Mouse (Mus musculus) thymus, adult 2 months (tissue): Measurements from ENCODE around the gene Pygb. TPM values are rescaled to one million over a fixed set of nuclear protein-coding genes. Genes with fewer than 3 reads are reported as not detected.

Experiments used
- DNase-seq: peaks from one replicate; pipeline ENCODE4 v3.0.0; 2021
- H3K27ac ChIP-seq: fragments of 200-500 bp; 2 replicates; pipeline ENCODE4 v1.5.1; 2012; ENCODE audit warnings: low read length, control low read depth; ENCODE audit not compliant: control insufficient read depth, insufficient read depth
- H3K27me3 ChIP-seq: fragments of 200-500 bp; 2 replicates; pipeline ENCODE4 v1.6.1; 2012; ENCODE audit warnings: mild to moderate bottlenecking, low read length, moderate library complexity, mixed read lengths; ENCODE audit not compliant: control insufficient read depth, insufficient read depth
- H3K36me3 ChIP-seq: fragments of 200-500 bp; 2 replicates; pipeline ENCODE4 v1.6.1; 2012; ENCODE audit warnings: mild to moderate bottlenecking, low read length, moderate library complexity; ENCODE audit not compliant: control insufficient read depth, insufficient read depth
- H3K4me1 ChIP-seq: fragments of 200-500 bp; replicated peaks from 2 replicates; pipeline ENCODE4 v1.6.1; 2012; ENCODE audit warnings: low read length; ENCODE audit not compliant: control insufficient read depth, insufficient read depth
- H3K4me3 ChIP-seq: fragments of 200-500 bp; 2 replicates; pipeline ENCODE4 v1.5.1; 2012; ENCODE audit warnings: mild to moderate bottlenecking, low read length, control low read depth, moderate library complexity; ENCODE audit not compliant: control insufficient read depth, insufficient read depth
- CTCF ChIP-seq: fragments of 200-500 bp; IDR thresholded peaks from 2 replicates; pipeline ENCODE4 v1.5.1; 2012; ENCODE audit warnings: mild to moderate bottlenecking, control low read depth, low read length, moderate library complexity, borderline replicate concordance; ENCODE audit not compliant: control insufficient read depth, poor library complexity, insufficient read depth; ENCODE audit errors: extremely low read depth
- POLR2A ChIP-seq: fragments of 200-500 bp; IDR thresholded peaks from 2 replicates; pipeline ENCODE4 v1.6.1; 2012; ENCODE audit warnings: mild to moderate bottlenecking, low read length, control low read depth, moderate library complexity; ENCODE audit not compliant: control insufficient read depth, poor library complexity, insufficient read depth; ENCODE audit errors: extremely low read depth
- WGBS: fragments of 180-500 bp; shearing (Covaris S2); methylation state at CpG from one replicate; pipeline ENCODE4 v1.1.7; 2018; 5-methylcytosine and 5-hydroxymethylcytosine counted together
- polyA plus RNA-seq: library from polyadenylated mRNA; depleted of rRNA; stranded (reverse); fragments of >200 nt; gene quantifications from 2 replicates; pipeline ENCODE4 v1.2.3, GENCODE M21; 2012; rRNA removed

Gene Pygb
- polyA plus RNA-seq = 53.9 and 68.8 TPM in 2 replicates

GRCm38 (mm10) chr2:150786251-150787180, at the start of gene Pygb:
TSS of gene Pygb (plus strand) at chr2:150786735.
- Histone ChIP-seq H3K4me1 (peaks cover 9% of the 10 kb centered on the region), H3K36me3 (no peaks in the 10 kb centered on the region), H3K27ac (peak within 1 kb of the TSS; percentile 20; the same call in 1 of the 2 replicates), H3K27me3 (no peaks in the 10 kb centered on the region), H3K4me3 (peak within 1 kb of the TSS; percentile 96)
- DNase-seq = peak; percentile 82
- TF ChIP-seq CTCF (no peak), POLR2A (peak; percentile 64; the same call in 1 of the 2 replicates)
- under 1% methylated on average over 58 of the region's 58 CpGs for WGBS

GRCm38 (mm10) chr2:150737881-150738280, 48.7 kb upstream of the Pygb start:
- Histone ChIP-seq H3K4me1 (no peaks in the 10 kb centered on the region), H3K27me3 (no peaks in the 10 kb centered on the region; the same call in 1 of the 2 replicates), H3K27ac (no peak overlapping the region), H3K36me3 (no peaks in the 10 kb centered on the region), H3K4me3 (no peak overlapping the region)
- WGBS = 79% methylated on average over 9 of the region's 9 CpGs
- no peak for DNase-seq
- TF ChIP-seq POLR2A (no peak), CTCF (no peak)

GRCm38 (mm10) chr2:150740145-150740841, 46.2 kb upstream of the Pygb start:
- TF ChIP-seq POLR2A = no peak
- no peak for TF ChIP-seq CTCF
- no peak overlapping the region for H3K4me3 ChIP-seq
- 78% methylated on average over 10 of the region's 10 CpGs for WGBS

GRCm38 (mm10) chr2:150741405-150741804, 45.1 kb upstream of the Pygb start:
- Histone ChIP-seq H3K4me3 (no peak overlapping the region), H3K36me3 (no peaks in the 10 kb centered on the region), H3K27me3 (no peaks in the 10 kb centered on the region; the same call in 1 of the 2 replicates), H3K4me1 (no peaks in the 10 kb centered on the region), H3K27ac (no peak overlapping the region)
- 50% methylated on average over 4 of the region's 4 CpGs for WGBS
- DNase-seq = no peak
- TF ChIP-seq POLR2A = no peak
- TF ChIP-seq CTCF = no peak

More at GRCm38 (mm10) chr2:150740145-150740841, 46.2 kb upstream of the Pygb start:
- Histone ChIP-seq H3K27me3 (no peaks in the 10 kb centered on the region; the same call in 1 of the 2 replicates), H3K27ac (no peak overlapping the region), H3K36me3 (no peaks in the 10 kb centered on the region), H3K4me1 (no peaks in the 10 kb centered on the region)
- no peak for DNase-seq

GRCm38 (mm10) chr2:150745016-150745415, 41.5 kb upstream of the Pygb start:
- peaks cover 9% of the 10 kb centered on the region for H3K4me1 ChIP-seq
- no peak overlapping the region for H3K4me3 ChIP-seq
- WGBS = 81% methylated on average over 7 of the region's 7 CpGs
- H3K36me3 ChIP-seq = no peaks in the 10 kb centered on the region
- no peak overlapping the region for H3K27ac ChIP-seq
- no peak for TF ChIP-seq CTCF
- no peak for TF ChIP-seq POLR2A
- no peaks in the 10 kb centered on the region for H3K27me3 ChIP-seq
- DNase-seq = no peak

- peak; percentile 93 for DNase-seq
- Histone ChIP-seq H3K27ac (peak within 1 kb of the TSS; percentile 14; the same call in 1 of the 2 replicates), H3K4me3 (peak within 1 kb of the TSS; percentile 80), H3K27me3 (no peaks in the 10 kb centered on the region), H3K36me3 (peaks cover 4% of the 10 kb centered on the region; the same call in 1 of the 2 replicates), H3K4me1 (peaks cover 22% of the 10 kb centered on the region)
- WGBS = under 1% methylated on average over 30 of the region's 30 CpGs
- TF ChIP-seq POLR2A (peak; percentile 87), CTCF (peak; percentile 74)
These were observed 37.7 kb upstream of the Pygb start, which contains the start of gene Entpd6 for GRCm38 (mm10) chr2:150748854-150749253. TSS of gene Entpd6 (plus strand) at chr2:150749042.
